Mouse (Mus musculus): ENCODE results near the gene Gipc1.
A peak's percentile ranks its signal among the peaks of the same experiment; 100 is the strongest.

The Gipc1 gene

DNA sequence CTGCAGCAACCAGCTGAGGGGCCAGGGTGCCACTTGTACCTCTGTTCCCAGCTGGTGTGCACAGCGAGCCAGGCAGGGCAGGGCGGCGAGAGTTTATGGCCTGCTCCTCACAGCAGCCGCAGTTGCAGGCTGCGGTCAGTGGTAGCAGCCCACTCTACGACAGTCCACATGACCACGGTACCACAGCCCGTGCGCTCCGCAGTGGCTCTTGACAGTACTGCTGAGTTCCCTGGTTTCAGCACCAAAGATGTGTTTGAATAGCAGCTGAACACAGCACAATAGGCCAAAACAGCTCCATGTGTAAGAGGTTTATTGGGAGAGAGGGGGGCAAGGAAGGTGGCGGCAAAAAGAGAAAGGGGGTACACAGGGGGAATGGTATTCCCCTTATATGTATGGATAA, 5.0 kb upstream of the Gipc1 start:
- ATAC-seq (ENCODE audit: insufficient number of reproducible peaks, low FRiP score, low TSS enrichment) = no peak

DNA sequence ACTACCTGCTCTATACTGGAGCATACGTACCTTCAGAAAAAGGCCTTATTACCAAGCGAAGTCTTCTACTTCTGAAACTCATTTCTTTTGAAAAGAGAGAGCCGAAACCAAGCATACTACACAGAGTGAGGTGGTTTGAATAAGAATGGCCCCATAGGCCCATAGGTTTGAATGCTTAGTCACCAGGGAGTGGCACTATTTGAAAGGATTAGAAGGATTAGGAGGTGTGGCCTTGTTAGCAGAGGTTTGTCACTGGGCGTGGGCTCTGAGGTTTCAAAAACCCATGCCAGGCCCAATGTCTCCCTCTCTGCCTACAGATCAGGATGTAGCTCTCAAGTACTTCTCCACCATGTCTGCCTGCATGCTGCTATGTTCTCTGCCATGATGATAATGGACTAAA, 4.4 kb upstream of the Gipc1 start:
- ATAC-seq (ENCODE audit: insufficient number of reproducible peaks, low FRiP score, low TSS enrichment) = no peak

DNA sequence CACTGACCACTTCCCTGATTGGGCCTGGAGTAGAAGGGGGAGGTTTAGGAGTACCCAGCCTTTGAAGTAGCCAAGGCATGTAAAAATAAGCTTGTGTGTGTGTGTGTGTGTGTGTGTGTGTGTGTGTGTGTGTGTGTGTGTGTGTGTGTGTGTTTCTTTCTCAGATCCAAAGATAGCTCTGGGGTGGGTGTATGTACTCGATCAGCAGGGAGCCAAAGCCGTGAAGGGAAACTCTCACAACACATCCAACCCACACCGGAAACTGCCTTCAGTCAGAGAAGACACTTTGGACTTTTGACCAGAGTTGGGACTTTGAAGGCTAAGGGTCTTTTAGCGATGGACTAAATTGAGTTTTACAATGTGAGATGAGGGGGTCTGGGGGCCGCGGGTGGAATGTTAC, 2.8 kb upstream of the Gipc1 start:
- no peak for ATAC-seq (ENCODE audit: insufficient number of reproducible peaks, low FRiP score, low TSS enrichment)

DNA sequence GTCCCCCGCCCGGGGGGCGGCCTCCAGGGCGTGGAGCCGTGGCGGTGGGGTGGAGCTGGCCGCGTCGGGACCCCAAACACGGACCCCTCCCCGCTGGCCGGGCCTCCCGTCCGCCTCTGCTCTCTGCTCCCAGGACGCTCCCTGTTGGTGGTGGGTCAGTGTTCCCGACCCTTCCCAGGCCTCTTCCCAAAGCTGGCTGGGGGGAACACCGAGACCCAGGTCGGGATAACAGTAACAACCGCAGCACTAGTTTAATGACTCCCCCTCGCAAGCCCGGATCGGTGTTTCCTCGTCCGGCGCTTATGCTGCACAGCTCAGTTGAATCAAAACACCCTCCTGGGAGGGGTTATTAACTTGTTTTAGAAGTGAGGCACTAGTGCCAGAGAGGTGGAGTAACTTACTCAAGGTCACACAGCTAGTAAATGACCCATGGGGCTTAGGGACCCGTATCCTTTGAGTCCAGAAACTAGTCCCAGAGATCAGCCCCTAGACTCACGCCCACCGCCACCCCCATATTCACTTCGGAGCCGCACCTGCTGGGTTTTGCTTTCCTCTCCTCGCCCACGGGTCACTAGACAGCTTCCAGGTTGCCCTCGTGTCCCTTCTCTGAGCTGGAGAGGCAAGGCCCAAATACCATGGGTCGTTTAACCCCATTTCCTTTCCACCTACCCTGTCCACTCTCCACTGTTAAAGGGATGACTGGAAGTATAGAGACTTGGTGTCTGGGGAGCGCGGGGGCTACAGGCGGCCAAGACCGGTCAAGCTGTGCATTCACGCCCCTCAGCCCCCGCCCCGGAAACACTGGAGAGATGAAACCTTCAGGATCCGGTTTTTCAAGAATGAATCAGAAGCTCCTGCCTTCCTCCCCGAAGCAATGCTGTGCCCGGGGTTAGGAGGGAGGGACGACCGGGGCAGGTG, 526 bp downstream of the Gipc1 start:
- no peak; the same call in 1 of the 2 replicates for ATAC-seq (ENCODE audit: insufficient number of reproducible peaks, low FRiP score, low TSS enrichment)

DNA sequence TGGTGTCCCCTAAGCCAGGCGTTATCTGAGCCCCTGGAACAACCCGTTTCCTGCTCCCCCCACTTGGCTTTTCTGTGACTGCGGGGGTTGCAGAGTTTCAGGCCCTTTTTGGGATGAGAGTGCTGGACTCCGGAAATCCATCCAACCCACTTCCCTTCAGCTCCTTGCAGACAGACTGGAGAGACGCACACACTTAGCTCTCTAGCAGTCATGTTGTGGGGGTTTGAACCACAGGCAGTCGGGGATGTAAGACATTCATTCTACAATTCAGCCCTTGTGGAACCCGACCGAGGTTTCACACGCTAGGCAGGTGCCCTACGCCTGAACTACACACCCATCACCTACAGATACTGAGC, 1.2 kb downstream of the Gipc1 start:
- no peak for ATAC-seq (ENCODE audit: insufficient number of reproducible peaks, low FRiP score, low TSS enrichment)

DNA sequence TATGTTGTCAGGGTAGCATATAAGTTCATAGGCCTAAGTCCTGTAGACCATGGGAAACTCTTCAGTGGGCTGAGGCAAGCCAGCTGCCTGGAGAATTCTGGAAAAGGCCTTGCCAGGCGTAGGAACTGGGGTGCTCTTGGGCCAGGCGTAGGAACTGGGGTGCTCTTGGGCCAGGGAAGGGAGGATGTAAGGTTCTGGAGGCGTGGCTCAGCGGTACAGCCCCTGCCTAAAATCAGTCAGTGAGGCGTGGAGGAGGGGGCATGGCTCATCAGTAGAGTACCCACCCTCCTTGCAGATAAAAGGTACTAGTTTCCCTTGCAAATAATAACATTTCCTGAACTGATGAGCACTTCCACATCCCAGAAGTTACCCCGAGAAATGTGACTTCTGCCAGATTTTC, 2.2 kb downstream of the Gipc1 start:
- no peak for ATAC-seq (ENCODE audit: insufficient number of reproducible peaks, low FRiP score, low TSS enrichment)

DNA sequence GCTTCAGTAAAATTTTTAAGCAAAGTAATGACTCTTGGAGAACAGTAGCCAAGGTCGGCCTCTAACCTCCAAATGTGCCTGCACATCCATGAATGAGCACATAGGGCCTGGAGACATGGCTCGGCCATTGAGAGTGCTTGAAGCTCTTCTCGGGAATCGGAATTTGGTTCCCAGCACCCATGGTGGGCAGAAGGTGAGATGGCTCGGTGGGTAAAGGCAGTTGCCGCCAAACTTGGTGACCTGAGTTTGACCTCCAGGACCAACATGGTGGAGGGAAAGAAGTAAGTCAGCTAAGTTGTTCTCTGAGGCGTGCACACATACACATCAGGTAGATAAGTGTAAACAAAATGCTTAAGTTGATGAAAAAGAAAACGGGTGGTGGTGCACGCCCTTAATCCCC, 3.6 kb downstream of the Gipc1 start:
- ATAC-seq (ENCODE audit: insufficient number of reproducible peaks, low FRiP score, low TSS enrichment) = no peak

DNA sequence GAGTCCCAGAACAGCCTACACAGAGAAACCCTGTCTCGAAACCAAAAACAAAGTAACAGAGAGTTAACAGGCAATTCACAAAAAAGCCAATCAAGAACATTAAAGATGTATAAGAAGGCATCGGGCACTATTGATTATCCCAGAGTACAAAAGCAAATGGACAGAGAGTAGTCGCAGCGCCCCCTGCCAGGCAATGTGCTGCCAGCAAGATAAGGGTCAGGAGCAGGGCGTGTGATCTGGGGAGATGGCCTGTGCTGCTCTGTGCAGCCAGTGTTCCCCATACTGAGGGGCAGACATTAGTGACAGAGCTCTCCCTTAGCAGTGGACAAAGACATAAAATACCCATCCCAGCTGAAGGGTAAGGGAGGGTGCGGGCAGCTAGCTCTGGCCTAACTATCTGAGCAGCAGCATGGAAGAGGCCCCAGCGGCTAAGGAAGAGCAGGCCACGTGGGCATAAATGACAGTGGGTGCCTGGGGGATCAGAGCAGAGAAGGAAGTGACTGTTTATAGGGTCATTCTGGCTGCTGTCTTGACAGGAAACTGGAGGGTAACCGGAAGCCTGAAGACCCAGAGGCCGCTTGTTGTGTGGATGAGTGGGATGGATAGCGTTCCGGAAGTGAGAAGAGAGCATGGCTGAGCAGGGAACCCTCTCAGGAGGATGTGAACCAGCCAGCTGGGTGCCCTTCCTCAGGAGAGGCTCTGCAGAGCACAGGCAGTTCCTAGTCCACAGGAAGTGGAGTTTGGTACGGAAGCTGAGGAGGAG, 4.2 kb downstream of the Gipc1 start:
- no peak for ATAC-seq (ENCODE audit: insufficient number of reproducible peaks, low FRiP score, low TSS enrichment)

DNA sequence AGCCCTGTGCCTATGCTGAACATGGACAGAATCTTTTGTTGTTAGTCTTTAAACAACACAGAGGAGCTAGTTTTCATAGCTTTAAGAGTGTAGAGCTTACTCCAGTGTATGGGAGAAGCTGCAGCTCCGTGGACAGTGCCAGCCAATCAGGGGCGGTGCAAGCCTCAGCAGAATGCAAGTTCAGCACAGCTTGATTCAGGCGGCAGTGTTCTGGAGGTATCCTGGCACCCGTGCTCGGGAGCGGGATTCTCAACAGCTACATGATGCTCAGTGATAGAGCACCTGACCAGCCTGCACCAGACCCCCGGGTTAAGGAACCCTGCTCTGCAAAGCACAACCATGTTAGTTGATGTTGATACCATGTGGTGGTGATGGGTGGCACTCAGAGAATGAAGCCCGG, 8.1 kb downstream of the Gipc1 start:
- ATAC-seq (ENCODE audit: insufficient number of reproducible peaks, low FRiP score, low TSS enrichment) = no peak

DNA sequence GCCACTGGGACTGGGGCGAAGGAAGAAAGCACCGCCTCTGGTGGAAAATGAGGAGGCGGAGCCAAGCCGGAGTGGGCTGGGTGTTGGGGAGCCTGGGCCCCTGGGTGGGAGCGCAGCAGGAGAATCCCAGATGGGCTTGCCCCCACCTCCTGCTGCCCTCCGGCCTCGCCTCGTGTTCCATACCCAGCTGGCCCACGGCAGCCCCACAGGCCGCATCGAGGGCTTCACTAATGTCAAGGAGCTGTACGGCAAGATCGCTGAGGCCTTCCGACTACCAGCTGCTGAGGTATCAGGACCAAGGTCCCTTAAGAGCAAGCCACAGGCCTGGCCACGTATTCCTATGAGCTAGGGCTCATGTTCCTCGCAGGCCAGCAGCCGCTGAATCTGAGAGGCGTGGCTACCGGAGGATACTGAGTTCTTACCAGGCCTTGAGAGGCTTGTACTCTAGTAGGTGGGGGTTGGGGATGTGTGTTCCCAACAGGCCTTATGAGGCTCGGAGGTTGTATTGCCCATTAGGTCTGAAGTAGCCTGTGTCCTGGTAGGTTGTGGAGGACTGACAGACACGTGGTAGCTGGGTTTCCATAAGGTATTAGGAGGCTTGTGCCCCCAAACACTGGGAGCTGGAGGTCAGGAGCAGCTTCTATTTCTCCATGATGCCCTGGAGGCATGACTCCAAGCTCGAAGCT, 8.7 kb downstream of the Gipc1 start:
- no peak for ATAC-seq (ENCODE audit: insufficient number of reproducible peaks, low FRiP score, low TSS enrichment)

DNA sequence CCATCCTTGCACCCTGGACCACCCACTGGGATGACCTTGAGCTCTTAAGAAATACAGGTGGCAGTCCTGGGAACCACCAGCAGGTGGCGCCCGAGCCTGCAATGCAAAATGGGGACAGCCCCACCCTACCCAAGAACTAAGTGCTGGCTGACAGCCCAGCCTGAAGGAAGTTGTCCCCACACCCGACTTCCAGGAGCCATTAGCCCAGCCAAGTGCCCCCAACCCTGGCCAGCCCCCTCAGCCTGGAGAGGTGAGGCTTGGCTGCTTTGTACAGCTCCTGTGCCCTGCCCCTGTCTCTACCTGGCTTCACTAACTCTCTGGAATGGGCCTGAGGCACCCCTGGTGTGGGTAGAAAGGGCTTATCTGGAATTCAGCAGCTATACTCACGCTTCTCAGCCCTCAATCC, 9.9 kb downstream of the Gipc1 start:
- peak; percentile 43; the same call in 1 of the 2 replicates for ATAC-seq (ENCODE audit: insufficient number of reproducible peaks, low FRiP score, low TSS enrichment)

DNA sequence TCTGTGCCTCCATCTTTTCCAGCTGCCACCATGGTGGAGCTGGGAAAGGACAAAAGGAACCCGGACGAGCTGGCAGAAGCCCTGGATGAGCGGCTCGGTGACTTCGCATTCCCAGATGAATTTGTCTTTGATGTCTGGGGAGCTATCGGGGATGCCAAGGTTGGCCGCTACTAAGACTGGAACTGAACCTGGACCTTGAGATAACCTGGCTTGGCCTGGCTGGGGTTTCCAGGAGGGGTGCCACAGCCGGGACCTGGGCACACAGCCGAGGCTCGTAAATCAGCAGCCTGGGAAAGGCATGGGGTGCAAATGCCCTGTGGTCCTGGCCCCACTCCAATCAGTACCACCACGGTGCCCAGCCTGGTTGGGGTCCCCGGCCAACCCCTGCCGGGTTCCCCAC, 11.6 kb downstream of the Gipc1 start:
- no peak for ATAC-seq (ENCODE audit: insufficient number of reproducible peaks, low FRiP score, low TSS enrichment)

DNA sequence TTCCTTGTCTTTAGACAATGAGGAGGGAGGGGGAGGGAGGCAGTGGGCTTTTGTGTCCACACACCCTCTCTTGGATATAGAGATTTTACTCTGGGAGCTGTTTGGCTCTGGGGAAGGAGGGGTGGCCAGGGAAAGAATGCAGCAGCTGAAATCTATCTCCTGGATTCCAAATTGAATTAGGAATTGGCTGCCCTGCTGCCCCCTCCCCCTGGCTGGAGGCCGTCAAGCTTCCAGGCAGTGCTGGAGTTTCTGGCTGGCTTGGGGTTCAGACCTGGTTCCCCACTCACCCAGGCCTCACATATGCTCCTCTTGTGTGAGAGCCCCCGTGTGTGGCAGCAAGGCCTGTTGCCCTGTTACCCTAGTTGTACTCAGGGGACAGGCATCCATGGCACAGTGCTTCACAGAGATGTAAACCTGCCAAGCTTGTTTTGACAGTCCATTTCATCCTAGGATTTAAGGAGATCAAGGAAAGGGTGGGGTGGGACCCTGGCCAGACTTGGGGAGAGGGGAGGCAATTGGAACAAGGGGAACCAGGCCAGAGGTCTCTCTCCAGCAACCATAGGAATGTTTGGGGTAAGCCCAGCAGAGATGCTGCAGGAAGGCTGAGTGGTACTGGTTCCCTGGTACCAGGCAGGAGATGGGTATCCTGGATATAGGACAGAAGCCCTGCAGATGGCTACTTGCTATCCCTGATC, 12.6 kb downstream of the Gipc1 start:
- no peak for ATAC-seq (ENCODE audit: insufficient number of reproducible peaks, low FRiP score, low TSS enrichment)

DNA sequence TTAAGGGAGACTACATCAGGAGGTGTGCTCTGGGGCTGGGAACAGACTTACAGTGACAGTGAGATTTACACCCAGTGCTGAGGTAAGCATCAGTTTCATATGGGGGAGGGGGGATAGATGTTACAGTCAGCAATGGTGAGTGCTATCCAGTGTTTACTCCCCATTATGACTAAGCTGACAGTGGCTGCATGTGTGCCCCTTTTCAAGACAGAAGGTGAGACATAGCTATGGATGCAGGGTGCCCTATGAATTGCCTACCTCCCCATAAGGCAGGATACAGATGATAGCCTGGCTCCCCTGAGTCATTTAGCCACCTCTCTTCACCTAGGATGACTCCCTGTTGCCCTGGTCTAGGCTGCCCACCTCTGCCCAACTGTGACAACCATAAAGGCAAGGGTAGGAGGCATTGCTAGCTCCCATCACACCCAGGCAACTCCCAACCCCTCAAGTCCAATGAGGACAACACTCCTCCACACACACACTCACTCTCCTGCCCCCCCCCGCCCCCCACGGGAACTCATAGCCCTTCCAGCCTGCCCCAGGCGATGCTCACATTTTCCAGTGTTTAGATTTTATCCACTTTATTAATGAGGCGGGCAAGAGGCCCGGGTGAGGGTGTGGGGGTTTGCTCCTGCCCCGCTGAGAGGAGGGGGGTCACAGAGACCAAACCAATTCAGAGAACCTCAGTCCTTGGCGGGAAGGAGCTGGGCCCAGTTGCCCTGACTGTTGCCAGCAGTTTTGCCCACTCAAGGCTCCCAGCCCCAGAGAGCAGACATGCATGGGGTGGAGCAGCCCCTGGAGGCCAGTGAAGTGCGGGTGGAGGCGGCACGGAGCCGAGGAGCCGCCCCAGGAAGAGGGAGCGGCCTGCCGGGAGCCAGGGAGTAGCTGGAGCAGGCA, 13.7 kb downstream of the Gipc1 start, which contains the start of gene Ptger1:
Gene Ptger1 (plus strand): TSS at position 710 of the 897 bp plus-strand sequence.
- no peak for ATAC-seq (ENCODE audit: insufficient number of reproducible peaks, low FRiP score, low TSS enrichment)

DNA sequence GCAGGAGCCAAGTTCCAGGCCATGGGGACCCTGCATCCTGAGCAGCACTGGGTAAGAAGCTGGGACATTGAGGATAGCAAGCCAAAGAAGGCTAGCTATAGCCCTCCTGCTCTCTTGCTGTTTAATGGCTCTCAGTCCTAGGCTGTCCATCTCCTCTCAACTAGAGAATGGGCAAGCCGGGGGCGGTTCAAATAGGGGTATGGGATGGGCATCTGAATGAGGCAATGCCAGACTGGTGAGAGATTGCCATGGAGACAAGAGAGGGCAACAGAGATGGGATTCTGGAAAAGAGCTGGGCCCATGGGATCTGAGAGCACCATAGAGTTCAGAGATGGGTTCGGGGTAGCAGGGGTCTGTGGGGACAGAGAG, 14.4 kb downstream of the Gipc1 start:
- ATAC-seq (ENCODE audit: insufficient number of reproducible peaks, low FRiP score, low TSS enrichment) = no peak

DNA sequence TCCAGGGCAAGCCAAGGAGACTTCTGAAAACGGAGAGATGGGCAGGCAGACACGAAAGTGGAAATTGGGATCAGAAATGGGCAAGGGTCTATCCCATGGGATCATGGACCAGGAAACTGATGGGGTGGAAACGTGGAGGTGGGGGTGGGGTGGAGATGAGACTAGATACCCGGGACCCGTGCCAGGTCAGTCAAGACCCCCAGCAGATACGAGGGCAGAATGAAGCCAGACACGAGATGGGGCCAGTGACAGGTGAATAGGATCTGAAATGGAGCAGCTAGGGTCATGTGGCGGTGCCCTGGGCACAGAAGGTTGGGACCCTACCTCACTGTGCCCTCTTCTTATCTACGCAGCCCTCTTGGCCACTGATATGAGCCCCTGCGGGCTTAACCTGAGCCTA, 15.0 kb downstream of the Gipc1 start:
- no peak for ATAC-seq (ENCODE audit: insufficient number of reproducible peaks, low FRiP score, low TSS enrichment)

DNA sequence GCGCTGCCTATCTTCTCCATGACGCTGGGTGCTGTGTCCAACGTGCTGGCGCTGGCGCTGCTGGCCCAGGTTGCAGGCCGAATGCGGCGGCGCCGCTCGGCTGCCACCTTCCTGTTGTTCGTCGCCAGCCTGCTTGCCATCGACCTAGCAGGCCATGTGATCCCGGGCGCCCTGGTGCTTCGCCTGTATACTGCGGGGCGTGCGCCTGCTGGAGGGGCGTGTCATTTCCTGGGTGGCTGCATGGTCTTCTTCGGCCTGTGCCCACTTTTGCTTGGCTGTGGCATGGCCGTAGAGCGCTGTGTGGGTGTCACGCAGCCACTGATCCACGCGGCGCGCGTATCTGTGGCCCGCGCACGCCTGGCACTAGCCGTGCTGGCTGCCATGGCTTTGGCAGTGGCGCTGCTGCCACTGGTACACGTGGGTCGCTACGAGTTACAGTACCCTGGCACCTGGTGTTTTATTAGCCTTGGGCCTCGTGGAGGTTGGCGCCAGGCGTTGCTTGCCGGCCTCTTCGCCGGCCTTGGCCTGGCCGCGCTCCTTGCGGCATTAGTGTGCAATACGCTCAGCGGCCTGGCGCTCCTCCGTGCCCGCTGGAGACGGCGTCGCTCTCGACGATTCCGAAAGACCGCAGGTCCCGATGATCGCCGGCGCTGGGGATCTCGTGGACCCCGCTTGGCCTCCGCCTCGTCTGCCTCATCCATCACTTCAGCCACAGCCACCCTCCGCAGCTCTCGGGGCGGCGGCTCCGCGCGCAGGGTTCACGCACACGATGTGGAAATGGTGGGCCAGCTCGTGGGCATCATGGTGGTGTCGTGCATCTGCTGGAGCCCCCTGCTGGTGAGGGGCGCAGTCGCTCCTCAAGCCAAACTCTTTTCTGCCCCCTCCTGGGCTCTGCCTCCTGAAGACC, 15.8 kb downstream of the Gipc1 start:
- ATAC-seq (ENCODE audit: insufficient number of reproducible peaks, low FRiP score, low TSS enrichment) = 0 out of 2 replicates have a peak, but pooled peaks have one; percentile 28

DNA sequence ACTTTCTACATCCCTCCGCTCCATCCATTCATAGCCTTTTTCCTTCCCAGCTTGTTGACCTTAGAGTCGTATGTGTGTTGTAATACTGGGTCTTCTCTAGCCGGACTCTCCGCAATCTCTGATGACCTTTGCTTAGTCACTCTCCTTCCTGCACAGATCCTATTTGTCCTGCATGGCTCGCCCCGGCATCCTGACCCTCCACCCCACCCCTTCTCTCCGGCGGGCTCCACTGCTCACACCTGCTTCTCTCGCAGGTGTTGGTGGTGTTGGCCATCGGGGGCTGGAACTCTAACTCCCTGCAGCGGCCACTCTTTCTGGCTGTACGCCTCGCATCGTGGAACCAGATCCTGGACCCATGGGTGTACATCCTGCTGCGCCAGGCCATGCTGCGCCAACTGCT, 16.5 kb downstream of the Gipc1 start:
- ATAC-seq (ENCODE audit: insufficient number of reproducible peaks, low FRiP score, low TSS enrichment) = no peak
